Mouse (Mus musculus) spleen, postnatal 0 days (tissue): ENCODE results near the gene Map3k4. TPM values are rescaled to one million over a fixed set of nuclear protein-coding genes. Genes with fewer than 3 reads are reported as not detected.

ENCODE experiments used
- polyA plus RNA-seq: library from polyadenylated mRNA; unstranded; fragments of >200 nt; fragmentation: Nextera tagmentation; extraction: Ambion mirVana; gene quantifications from 2 replicates; pipeline ENCODE4 v1.2.1, GENCODE M21; 2015

Map3k4 gene
- 18.5 and 26.9 TPM in 2 replicates for polyA plus RNA-seq

GRCm38 (mm10) chr17:12318663-12319201, at the start of gene Map3k4:
Gene Map3k4 (minus strand): TSS chr17:12318796.

Other genes starting within 250 kb of the Map3k4 start
- gene Agpat4, start 200.1 kb downstream of the Map3k4 start, polyA plus RNA-seq, result 36.3 and 38.9 TPM in 2 replicates
- 0.22 and 0.30 TPM in 2 replicates for gene Plg, start 59.8 kb upstream of the Map3k4 start, polyA plus RNA-seq
- gene Slc22a3, start 188.9 kb upstream of the Map3k4 start, polyA plus RNA-seq, result 1.3 and 1.5 TPM in 2 replicates